Mouse (Mus musculus) midbrain, embryonic 11.5 days (tissue): ENCODE data around the gene Brinp2. TPM values are rescaled to one million over a fixed set of nuclear protein-coding genes. Genes with fewer than 3 reads are reported as not detected.

Experiments used
- ATAC-seq: fragments of 200-750 bp; cut with Nextera tagmentation; 2 replicates; pipeline ENCODE4 v1.8.0; 2017; ENCODE audit warnings: moderate TSS enrichment, moderate library complexity; ENCODE audit not compliant: low FRiP score
- DNase-seq: peaks from one replicate; pipeline ENCODE4 v3.0.0; 2015; ENCODE audit warnings: low spot score; ENCODE audit errors: missing footprints
- H3K27ac ChIP-seq: fragments of 300-500 bp; sonication (generic); 2 replicates; pipeline ENCODE4 v1.5.1; 2014; ENCODE audit warnings: low read depth, low read length
- H3K27me3 ChIP-seq: fragments of 300-500 bp; sonication (generic); 2 replicates; pipeline ENCODE4 v1.6.1; 2014; ENCODE audit warnings: mild to moderate bottlenecking, low read length, moderate library complexity, mixed read lengths; ENCODE audit not compliant: control insufficient read depth, insufficient read depth
- H3K36me3 ChIP-seq: fragments of 300-500 bp; sonication (generic); 2 replicates; pipeline ENCODE4 v1.6.1; 2014; ENCODE audit warnings: mild to moderate bottlenecking, low read length, moderate library complexity, mixed read lengths; ENCODE audit not compliant: control insufficient read depth, insufficient read depth
- H3K4me1 ChIP-seq: fragments of 300-500 bp; sonication (generic); 2 replicates; pipeline ENCODE4 v1.6.1; 2014; ENCODE audit warnings: low read length; ENCODE audit not compliant: control insufficient read depth, insufficient read depth
- H3K4me2 ChIP-seq: fragments of 300-500 bp; sonication (generic); 2 replicates; pipeline ENCODE4 v1.6.1; 2014; ENCODE audit warnings: mild to moderate bottlenecking, moderate library complexity
- H3K4me3 ChIP-seq: fragments of 300-500 bp; sonication (generic); 2 replicates; pipeline ENCODE4 v1.5.1; 2014; ENCODE audit warnings: low read depth, low read length
- H3K9ac ChIP-seq: fragments of 300-500 bp; sonication (generic); 2 replicates; pipeline ENCODE4 v1.6.1; 2014; ENCODE audit warnings: low read length
- H3K9me3 ChIP-seq: fragments of 300-500 bp; sonication (generic); 2 replicates; pipeline ENCODE4 v1.6.1; 2016; ENCODE audit warnings: low read length; ENCODE audit not compliant: control insufficient read depth
- WGBS: fragments of 180-500 bp; shearing (Covaris S2); extraction: QIAGEN DNeasy Blood & Tissue Kit; methylation state at CpG from one replicate; pipeline ENCODE4 v1.1.7; 2014; 5-methylcytosine and 5-hydroxymethylcytosine counted together
- polyA plus RNA-seq: library from polyadenylated mRNA; unstranded; fragments of >200 nt; fragmentation: Nextera tagmentation; extraction: Ambion mirVana; gene quantifications from 2 replicates; pipeline ENCODE4 v1.2.1, GENCODE M21; 2014

Gene Brinp2
- polyA plus RNA-seq, 1 experiment from 2014 or later: 3.8 TPM

GRCm38 (mm10) chr1:158364461-158364860 is 8.3 kb upstream of the Brinp2 start:
- H3K4me1 ChIP-seq: peaks cover 16% of the 10 kb centered on the region
- no peak overlapping the region for H3K27ac ChIP-seq
- ATAC-seq (peak; percentile 71), DNase-seq (peak; percentile 84)
- peak overlapping the region; percentile 10; the same call in 1 of the 2 replicates for H3K9ac ChIP-seq
- H3K9me3 ChIP-seq: no peaks in the 10 kb centered on the region
- H3K27me3 ChIP-seq: no peaks in the 10 kb centered on the region
- H3K4me3 ChIP-seq: peak overlapping the region; percentile 57
- H3K36me3 ChIP-seq: no peaks in the 10 kb centered on the region
- peak overlapping the region; percentile 68 for H3K4me2 ChIP-seq
- WGBS: 42% methylated on average over 1 of the region's 1 CpGs

GRCm38 (mm10) chr1:158362292-158363101 is 6.4 kb upstream of the Brinp2 start:
- Histone ChIP-seq H3K27me3 (peaks cover 2% of the 10 kb centered on the region; the same call in 1 of the 2 replicates), H3K4me2 (peak overlapping the region; percentile 68), H3K9ac (peak overlapping the region; percentile 95), H3K27ac (peak overlapping the region; percentile 79), H3K4me3 (peak overlapping the region; percentile 57), H3K4me1 (peaks cover 16% of the 10 kb centered on the region), H3K9me3 (no peaks in the 10 kb centered on the region), H3K36me3 (no peaks in the 10 kb centered on the region)
- ATAC-seq: peak; percentile 86
- DNase-seq: peak; percentile 96
- WGBS: under 1% methylated on average over 35 of the region's 37 CpGs

- peak within 1 kb of the TSS; percentile 68 for H3K4me2 ChIP-seq
- ATAC-seq (no peak), DNase-seq (peak; percentile 90)
- no peaks in the 10 kb centered on the region for H3K9me3 ChIP-seq
- WGBS: 3% methylated on average over 2 of the region's 2 CpGs
- H3K9ac ChIP-seq: peak within 1 kb of the TSS; percentile 95
- peaks cover 2% of the 10 kb centered on the region; the same call in 1 of the 2 replicates for H3K27me3 ChIP-seq
- H3K4me1 ChIP-seq: peaks cover 16% of the 10 kb centered on the region
- H3K4me3 ChIP-seq: peak within 1 kb of the TSS; percentile 57
- H3K36me3 ChIP-seq: no peaks in the 10 kb centered on the region
- peak within 1 kb of the TSS; percentile 79 for H3K27ac ChIP-seq
Observed at GRCm38 (mm10) chr1:158361964-158362291, 5.8 kb upstream of the Brinp2 start, which contains the start of gene Astn1. TSS of gene Astn1 (plus strand) at chr1:158362273.

GRCm38 (mm10) chr1:158355177-158356050 is 712 bp downstream of the Brinp2 start:
- H3K27ac ChIP-seq: no peak overlapping the region
- DNase-seq: peak; percentile 94
- no peaks in the 10 kb centered on the region for H3K36me3 ChIP-seq
- H3K4me3 ChIP-seq: peak overlapping the region; percentile 64
- 9% methylated on average over 28 of the region's 28 CpGs for WGBS
- peak overlapping the region; percentile 97 for H3K4me2 ChIP-seq
- ATAC-seq: peak; percentile 49
- H3K9ac ChIP-seq: peak overlapping the region; percentile 62
- peaks cover 9% of the 10 kb centered on the region for H3K27me3 ChIP-seq
- H3K4me1 ChIP-seq: peaks cover 5% of the 10 kb centered on the region
- no peaks in the 10 kb centered on the region for H3K9me3 ChIP-seq

GRCm38 (mm10) chr1:158353656-158354371 is 2.3 kb downstream of the Brinp2 start:
- H3K9me3 ChIP-seq: no peaks in the 10 kb centered on the region
- no peaks in the 10 kb centered on the region for H3K36me3 ChIP-seq
- no peak for ATAC-seq
- H3K27me3 ChIP-seq: peaks cover 9% of the 10 kb centered on the region
- no peak overlapping the region for H3K27ac ChIP-seq
- H3K4me2 ChIP-seq: no peak overlapping the region
- 87% methylated on average over 5 of the region's 5 CpGs for WGBS
- H3K4me1 ChIP-seq: peaks cover 5% of the 10 kb centered on the region
- DNase-seq: no peak
- no peak overlapping the region for H3K4me3 ChIP-seq
- H3K9ac ChIP-seq: no peak overlapping the region

GRCm38 (mm10) chr1:158343243-158343714 is 12.8 kb downstream of the Brinp2 start:
- Histone ChIP-seq H3K4me1 (peaks cover 5% of the 10 kb centered on the region; the same call in 1 of the 2 replicates), H3K36me3 (no peaks in the 10 kb centered on the region), H3K9ac (no peak overlapping the region), H3K4me2 (no peak overlapping the region), H3K27me3 (no peaks in the 10 kb centered on the region), H3K9me3 (no peaks in the 10 kb centered on the region), H3K27ac (no peak overlapping the region), H3K4me3 (no peak overlapping the region)
- WGBS: 19% methylated on average over 6 of the region's 6 CpGs
- ATAC-seq (peak; percentile 89), DNase-seq (peak; percentile 93)

GRCm38 (mm10) chr1:158328839-158329238 is 27.3 kb downstream of the Brinp2 start:
- Histone ChIP-seq H3K4me1 (no peaks in the 10 kb centered on the region; the same call in 1 of the 2 replicates), H3K4me2 (no peak overlapping the region), H3K36me3 (no peaks in the 10 kb centered on the region), H3K4me3 (no peak overlapping the region), H3K27me3 (no peaks in the 10 kb centered on the region), H3K27ac (no peak overlapping the region), H3K9ac (no peak overlapping the region), H3K9me3 (no peaks in the 10 kb centered on the region)
- 39% methylated on average over 2 of the region's 2 CpGs for WGBS
- DNase-seq (no peak), ATAC-seq (0 out of 2 replicates have a peak, but pooled peaks have one; percentile 22)

GRCm38 (mm10) chr1:158328126-158328525 is 28.0 kb downstream of the Brinp2 start:
- no peak overlapping the region for H3K4me2 ChIP-seq
- no peak for ATAC-seq

More at GRCm38 (mm10) chr1:158328126-158328525, 28.0 kb downstream of the Brinp2 start:
- H3K9ac ChIP-seq: no peak overlapping the region
- H3K4me3 ChIP-seq: no peak overlapping the region
- no peak for DNase-seq
- no peaks in the 10 kb centered on the region; the same call in 1 of the 2 replicates for H3K4me1 ChIP-seq
- H3K27me3 ChIP-seq: no peaks in the 10 kb centered on the region
- no peaks in the 10 kb centered on the region for H3K36me3 ChIP-seq
- no peaks in the 10 kb centered on the region for H3K9me3 ChIP-seq
- no peak overlapping the region for H3K27ac ChIP-seq
- WGBS: 59% methylated on average over 5 of the region's 5 CpGs
